Mouse (Mus musculus) T-cell, adult 2 months (primary cell): ENCODE measurements around the gene 1700056E22Rik.
A peak's percentile ranks its signal among the peaks of the same experiment; 100 is the strongest.

Experiments
- DNase-seq: peaks from one replicate; pipeline ENCODE4 v3.0.0; 2022; ENCODE audit warnings: low spot score

1700056E22Rik gene

GRCm38 (mm10) chr1:184019722-184020107, 14.4 kb downstream of the 1700056E22Rik start:
- DNase-seq = no peak

- DNase-seq = no peak
Observed at GRCm38 (mm10) chr1:184019042-184019721, 14.9 kb downstream of the 1700056E22Rik start.

- DNase-seq = no peak
Observed at GRCm38 (mm10) chr1:184017606-184018005, 16.5 kb downstream of the 1700056E22Rik start.

- no peak for DNase-seq
Observed at GRCm38 (mm10) chr1:184015995-184016730, 17.9 kb downstream of the 1700056E22Rik start.

- DNase-seq = no peak
Observed at GRCm38 (mm10) chr1:184014091-184014490, 20.0 kb downstream of the 1700056E22Rik start.

- peak; percentile 44 for DNase-seq
Observed at GRCm38 (mm10) chr1:184013106-184013505, 21.0 kb downstream of the 1700056E22Rik start, which contains the start of gene Dusp10. Dusp10 (plus strand) TSS chr1:184013302.

GRCm38 (mm10) chr1:184011311-184011710, 22.8 kb downstream of the 1700056E22Rik start:
- no peak for DNase-seq

GRCm38 (mm10) chr1:184006086-184006485, 28.0 kb downstream of the 1700056E22Rik start:
- no peak for DNase-seq

GRCm38 (mm10) chr1:184005315-184006058, 28.6 kb downstream of the 1700056E22Rik start:
- peak; percentile 94 for DNase-seq

- DNase-seq = no peak
Observed at GRCm38 (mm10) chr1:184004311-184004710, 29.8 kb downstream of the 1700056E22Rik start.

- no peak for DNase-seq
Observed at GRCm38 (mm10) chr1:184002470-184002869, 31.6 kb downstream of the 1700056E22Rik start.

GRCm38 (mm10) chr1:183997207-183997606, 36.9 kb downstream of the 1700056E22Rik start:
- DNase-seq = no peak

- no peak for DNase-seq
Observed at GRCm38 (mm10) chr1:183991921-183992320, 42.2 kb downstream of the 1700056E22Rik start.

GRCm38 (mm10) chr1:183987711-183988245, 46.3 kb downstream of the 1700056E22Rik start:
- peak; percentile 93 for DNase-seq
